Mouse (Mus musculus) testis, adult 2 months (tissue): Measurements from ENCODE around the gene Utp11.

Experiments used
- CTCF ChIP-seq: fragments of 200-500 bp; IDR thresholded peaks from 2 replicates; pipeline ENCODE4 v1.5.1; 2012; ENCODE audit warnings: low read depth, mild to moderate bottlenecking, inconsistent platforms, low read length, moderate library complexity; ENCODE audit not compliant: control insufficient read depth, insufficient read depth, insufficient replicate concordance
- POLR2A ChIP-seq: fragments of 200-500 bp; IDR thresholded peaks from 2 replicates; pipeline ENCODE4 v1.6.1; 2012; ENCODE audit warnings: low read depth, mild to moderate bottlenecking, inconsistent platforms, low read length, moderate library complexity; ENCODE audit not compliant: control insufficient read depth

DNA sequence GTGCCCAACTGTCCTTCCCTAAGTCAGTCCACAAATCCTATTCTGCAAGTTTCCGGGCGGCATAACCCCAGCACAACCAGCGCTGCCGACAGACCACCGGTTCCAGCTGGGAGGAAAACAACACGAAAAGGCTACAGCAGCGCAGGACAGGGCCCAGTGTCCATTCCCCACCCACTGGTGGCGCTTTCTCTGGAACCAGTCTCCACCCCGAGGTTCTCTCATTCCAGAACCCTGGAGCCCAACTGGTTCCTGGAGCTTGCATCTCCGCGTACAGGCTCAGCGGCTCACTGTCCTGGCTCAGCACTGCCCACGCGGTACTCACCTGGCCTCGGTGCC lies 36.9 kb downstream of the Utp11 start, which contains the start of gene Pou3f1:
- no peak for TF ChIP-seq CTCF
- no peak for TF ChIP-seq POLR2A
